Mouse (Mus musculus) MEL (cell line): ENCODE measurements at regions not wholly inside any gene's neighbourhood (a gene's known extent, or its start where the extent isn't known, plus 50 kb on each side); places are given as distances from the start of the nearest gene placed in this dataset.

Experiments used
- DNase-seq: peaks from one replicate; pipeline ENCODE4 v3.0.0; 2011; ENCODE audit warnings: low read depth, low spot score
- H3K27ac ChIP-seq: 2 replicates; pipeline ENCODE4 v1.5.1; 2012; ENCODE audit warnings: low read depth, mild to moderate bottlenecking, control low read depth, low read length, moderate library complexity; ENCODE audit not compliant: control insufficient read depth
- H3K27me3 ChIP-seq, 2 experiments: fragments of 150-350 bp in 1 of 2; sonication (generic) in 1 of 2; 2 replicates each; pipeline ENCODE4 v1.6.1; 2012; ENCODE audit warnings: low read length in 2 of 2, mild to moderate bottlenecking in 2 of 2, improper control_type of control experiment in 1 of 2, moderate library complexity in 1 of 2; ENCODE audit not compliant: insufficient read depth in 2 of 2, control insufficient read depth in 1 of 2
- H3K36me3 ChIP-seq, 2 experiments: 2 replicates each; pipeline ENCODE4 v1.6.1; 2012 to 2014; ENCODE audit warnings: low read length in 2 of 2, improper control_type of control experiment in 1 of 2, inconsistent platforms in 1 of 2, mild to moderate bottlenecking in 1 of 2; ENCODE audit not compliant: insufficient read depth in 2 of 2, control insufficient read depth in 1 of 2
- H3K4me1 ChIP-seq, 2 experiments: fragments of 150-350 bp in 1 of 2; sonication (generic) in 1 of 2; 2 replicates each; pipeline ENCODE4 v1.6.1; 2012; ENCODE audit warnings: low read length in 2 of 2, improper control_type of control experiment in 1 of 2, mild to moderate bottlenecking in 1 of 2; ENCODE audit not compliant: insufficient read depth in 2 of 2, control insufficient read depth in 1 of 2
- H3K4me3 ChIP-seq, 2 experiments: fragments of 150-350 bp in 1 of 2; sonication (generic) in 1 of 2; 2 replicates each; pipeline ENCODE4 v1.5.1; 2012; ENCODE audit warnings: low read depth in 2 of 2, low read length in 2 of 2, mild to moderate bottlenecking in 2 of 2, moderate library complexity in 2 of 2, control low read depth in 1 of 2, improper control_type of control experiment in 1 of 2; ENCODE audit not compliant: control insufficient read depth in 1 of 2, insufficient read depth in 1 of 2
- H3K79me2 ChIP-seq: 2 replicates; pipeline ENCODE4 v1.6.1; 2012; ENCODE audit warnings: mild to moderate bottlenecking, low read length, moderate library complexity; ENCODE audit not compliant: control insufficient read depth, poor library complexity, insufficient read depth
- H3K9ac ChIP-seq: 2 replicates; pipeline ENCODE4 v1.6.1; 2012; ENCODE audit warnings: low read depth, mild to moderate bottlenecking, control low read depth, low read length, moderate library complexity; ENCODE audit not compliant: control insufficient read depth, poor library complexity, severe bottlenecking
- H3K9me3 ChIP-seq: fragments of 150-350 bp; sonication (generic); replicated peaks from 2 replicates; pipeline ENCODE4 v1.6.1; 2012; ENCODE audit warnings: mild to moderate bottlenecking, low read length, improper control_type of control experiment, moderate library complexity; ENCODE audit not compliant: insufficient read depth
- BHLHE40 ChIP-seq: IDR thresholded peaks from 2 replicates; pipeline ENCODE4 v1.6.1; 2012; ENCODE audit warnings: low read depth, mild to moderate bottlenecking, inconsistent platforms, low read length, improper control_type of control experiment, borderline replicate concordance
- CHD1 ChIP-seq: IDR thresholded peaks from 2 replicates; pipeline ENCODE4 v1.6.1; 2012; ENCODE audit warnings: low read depth, mild to moderate bottlenecking, inconsistent platforms, low read length, improper control_type of control experiment
- CHD2 ChIP-seq: IDR thresholded peaks from 2 replicates; pipeline ENCODE4 v1.6.1; 2011; ENCODE audit warnings: low read length, improper control_type of control experiment
- EP300 ChIP-seq, 2 experiments: IDR thresholded peaks; 2 replicates each; pipeline ENCODE4 v1.6.1; 2011; ENCODE audit warnings: improper control_type of control experiment in 2 of 2, low read length in 2 of 2, low read depth in 1 of 2, mild to moderate bottlenecking in 1 of 2
- GABPA ChIP-seq: IDR thresholded peaks from 2 replicates; pipeline ENCODE4 v1.6.1; 2012; ENCODE audit warnings: low read depth, mild to moderate bottlenecking, inconsistent platforms, low read length, improper control_type of control experiment, moderate library complexity
- GATA1 ChIP-seq: IDR thresholded peaks from 2 replicates; pipeline ENCODE4 v1.6.1; 2011; ENCODE audit warnings: low read depth, low read length, improper control_type of control experiment
- HCFC1 ChIP-seq: IDR thresholded peaks from 2 replicates; pipeline ENCODE4 v1.6.1; 2012; ENCODE audit warnings: low read depth, mild to moderate bottlenecking, inconsistent platforms, low read length, improper control_type of control experiment, moderate library complexity
- MAX ChIP-seq: IDR thresholded peaks from 2 replicates; pipeline ENCODE4 v1.6.1; 2011; ENCODE audit warnings: low read length, improper control_type of control experiment
- MAZ ChIP-seq: IDR thresholded peaks from 2 replicates; pipeline ENCODE4 v1.6.1; 2012; ENCODE audit warnings: low read depth, mild to moderate bottlenecking, inconsistent platforms, low read length, improper control_type of control experiment
- MXI1 ChIP-seq: IDR thresholded peaks from 2 replicates; pipeline ENCODE4 v1.6.1; 2011; ENCODE audit warnings: mild to moderate bottlenecking, low read depth, low read length, improper control_type of control experiment
- MYC ChIP-seq: IDR thresholded peaks from 2 replicates; pipeline ENCODE4 v1.6.1; 2011; ENCODE audit warnings: low read depth, mild to moderate bottlenecking, low read length, improper control_type of control experiment, moderate library complexity
- POLR2AphosphoS5 ChIP-seq: IDR thresholded peaks from 2 replicates; pipeline ENCODE4 v1.6.1; 2012; ENCODE audit warnings: low read depth, borderline replicate concordance, mild to moderate bottlenecking, inconsistent platforms, low read length, moderate library complexity, mixed read lengths
- SIN3A ChIP-seq: IDR thresholded peaks from 2 replicates; pipeline ENCODE4 v1.6.1; 2012; ENCODE audit warnings: low read length, improper control_type of control experiment, inconsistent platforms
- SMC3 ChIP-seq: IDR thresholded peaks from 2 replicates; pipeline ENCODE4 v1.6.1; 2011; ENCODE audit warnings: low read depth, low read length, improper control_type of control experiment
- TAL1 ChIP-seq: IDR thresholded peaks from 2 replicates; pipeline ENCODE4 v1.6.1; 2012; ENCODE audit warnings: mild to moderate bottlenecking, inconsistent platforms, low read length, moderate library complexity, mixed read lengths
- TBP ChIP-seq: IDR thresholded peaks from 2 replicates; pipeline ENCODE4 v1.8.0; 2011; ENCODE audit warnings: low read depth, low read length, improper control_type of control experiment
- TCF12 ChIP-seq: IDR thresholded peaks from 2 replicates; pipeline ENCODE4 v1.6.1; 2014; ENCODE audit warnings: low read depth, mild to moderate bottlenecking, inconsistent platforms, low read length, improper control_type of control experiment, moderate library complexity
- USF2 ChIP-seq, 2 experiments: IDR thresholded peaks; 2 replicates each; pipeline ENCODE4 v1.6.1; 2011 to 2012; ENCODE audit warnings: improper control_type of control experiment in 2 of 2, low read length in 2 of 2, borderline replicate concordance in 1 of 2, inconsistent platforms in 1 of 2, low read depth in 1 of 2, mild to moderate bottlenecking in 1 of 2; ENCODE audit not compliant: insufficient read depth in 1 of 2
- ZC3H11A ChIP-seq: IDR thresholded peaks from 2 replicates; pipeline ENCODE4 v1.6.1; 2012; ENCODE audit warnings: low read depth, mild to moderate bottlenecking, inconsistent platforms, low read length, improper control_type of control experiment
- ZKSCAN1 ChIP-seq: IDR thresholded peaks from 2 replicates; pipeline ENCODE4 v1.6.1; 2012; ENCODE audit warnings: low read depth, mild to moderate bottlenecking, inconsistent platforms, low read length, improper control_type of control experiment, moderate library complexity
- ZMIZ1 ChIP-seq: IDR thresholded peaks from 2 replicates; pipeline ENCODE4 v1.6.1; 2012; ENCODE audit warnings: low read depth, mild to moderate bottlenecking, inconsistent platforms, low read length, improper control_type of control experiment, moderate library complexity
- ZNF384 ChIP-seq: IDR thresholded peaks from 2 replicates; pipeline ENCODE4 v1.6.1; 2012; ENCODE audit warnings: low read depth, mild to moderate bottlenecking, inconsistent platforms, low read length, improper control_type of control experiment

- TF ChIP-seq TCF12 (no peak), USF2 (IDR thresholded peaks at IDR 0.05; ENCODE audit: borderline replicate concordance in 1 of 2, insufficient read depth in 1 of 2, low read depth in 1 of 2, low read length in 2 of 2) (no peak), TBP (no peak), MYC (no peak), MAZ (no peak), MAX (no peak), BHLHE40 (no peak), ZKSCAN1 (no peak), MXI1 (no peak), CHD1 (no peak), ZMIZ1 (no peak), ZC3H11A (no peak), TAL1 (no peak), GABPA (no peak), GATA1 (no peak), SMC3 (no peak), SIN3A (no peak), EP300 (IDR thresholded peaks at IDR 0.05; ENCODE audit: low read depth in 1 of 2, low read length in 2 of 2) (no peak), HCFC1 (no peak), CHD2 (no peak)
- no peaks in the 10 kb centered on the region for H3K4me1 ChIP-seq
- no peak overlapping the region for H3K4me3 ChIP-seq
- no peak for DNase-seq
- H3K36me3 ChIP-seq: no peaks in the 10 kb centered on the region
- no peak overlapping the region for H3K27ac ChIP-seq
- no peaks in the 10 kb centered on the region for H3K79me2 ChIP-seq
- no peak overlapping the region for H3K9ac ChIP-seq
- no peaks in the 10 kb centered on the region for H3K9me3 ChIP-seq
- no peaks in the 10 kb centered on the region for H3K27me3 ChIP-seq
Measured at GRCm38 (mm10) chr10:118007846-118008245, 133.8 kb upstream of the Mdm1 start.

- no peaks in the 10 kb centered on the region for H3K36me3 ChIP-seq
- no peaks in the 10 kb centered on the region for H3K9me3 ChIP-seq
- no peaks in the 10 kb centered on the region for H3K4me1 ChIP-seq
- no peak overlapping the region for H3K4me3 ChIP-seq
- H3K79me2 ChIP-seq: no peaks in the 10 kb centered on the region
- H3K9ac ChIP-seq: no peak overlapping the region
- DNase-seq: no peak
- no peaks in the 10 kb centered on the region for H3K27me3 ChIP-seq
- TF ChIP-seq ZC3H11A (no peak), EP300 (IDR thresholded peaks at IDR 0.05; ENCODE audit: low read depth in 1 of 2, low read length in 2 of 2) (no peak), POLR2AphosphoS5 (peak; percentile 29; the same call in 1 of the 2 replicates), ZNF384 (0 out of 2 replicates have a peak, but pooled peaks have one; percentile 12), ZMIZ1 (no peak)
- no peak overlapping the region for H3K27ac ChIP-seq
Measured at GRCm38 (mm10) chr10:118011687-118012567, 129.7 kb upstream of the Mdm1 start.
